Mouse (Mus musculus): ENCODE measurements around the gene Cog1. TPM values are rescaled to one million over a fixed set of nuclear protein-coding genes. Genes with fewer than 3 reads are reported as not detected.
A peak's percentile ranks its signal among the peaks of the same experiment; 100 is the strongest.
"Not testable (repeated sequence)": the region's sequence is repeated elsewhere in the genome, so short reads cannot be mapped to it uniquely, and the experiment has no call there.

The Cog1 gene
- polyA plus RNA-seq, 1 experiment from 2014 or later, result 18.6 TPM

DNA sequence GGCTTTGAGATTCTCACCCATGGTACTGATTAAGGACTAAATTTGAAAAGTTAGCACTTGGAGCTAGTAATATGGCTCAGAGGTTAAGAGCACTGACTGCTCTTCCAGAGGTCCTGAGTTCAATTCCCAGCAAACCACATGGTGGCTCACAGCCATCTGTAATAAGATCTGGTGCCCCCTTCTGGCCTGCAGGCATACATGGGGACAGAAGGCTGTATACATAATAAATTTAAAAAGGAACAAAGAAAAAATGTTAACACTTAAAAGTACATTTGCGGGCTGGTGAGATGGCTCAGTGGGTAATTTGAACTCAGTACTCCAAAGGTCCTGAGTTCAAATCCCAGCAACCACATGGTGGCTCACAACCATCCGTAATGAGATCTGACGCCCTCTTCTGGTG is 11.2 kb downstream of the Cog1 start:
- not testable (repeated sequence) for DNase-seq (ENCODE audit: low spot score); H3K9me3 ChIP-seq (ENCODE audit: low read length); ATAC-seq; H3K27ac ChIP-seq (ENCODE audit: low read length); H3K4me3 ChIP-seq (ENCODE audit: low read depth, low read length); H3K4me2 ChIP-seq (replicated peaks; ENCODE audit: low read depth, low read length); H3K27me3 ChIP-seq (replicated peaks; ENCODE audit: insufficient read depth, low read length); H3K4me1 ChIP-seq (ENCODE audit: insufficient read depth, low read depth, low read length); H3K9ac ChIP-seq (replicated peaks; ENCODE audit: low read depth)
- H3K36me3 ChIP-seq (ENCODE audit: insufficient read depth, low read length), result peaks cover 40% of the 10 kb centered on the region
- WGBS, result 92% methylated on average over 3 of the region's 3 CpGs
- 0 out of 2 replicates have a peak, but pooled peaks have one; percentile 31 for TF ChIP-seq CTCF (IDR thresholded peaks at IDR 0.05)

DNA sequence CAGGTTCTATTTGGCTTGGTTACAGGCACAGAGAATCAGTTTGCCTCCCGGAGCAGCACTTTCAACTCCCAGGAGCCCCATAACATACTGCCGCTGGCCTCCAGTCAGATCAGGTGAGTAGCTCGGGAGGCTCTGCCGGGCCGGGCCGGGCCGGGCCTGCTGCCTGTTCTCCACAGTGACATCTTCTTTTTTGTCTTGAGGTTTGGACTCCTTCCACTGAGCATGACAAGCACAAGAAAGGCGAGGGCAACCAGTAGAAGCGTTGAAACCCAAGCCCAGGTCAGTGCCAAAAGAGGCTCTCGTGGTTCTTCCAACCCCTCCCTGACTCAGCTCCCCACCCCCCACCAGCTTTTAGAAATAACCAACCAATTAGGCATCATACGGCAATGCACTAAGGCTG is 12.0 kb downstream of the Cog1 start:
- ATAC-seq (no peak), DNase-seq (ENCODE audit: low spot score) (no peak)
- Histone ChIP-seq H3K4me3 (ENCODE audit: low read depth, low read length) (no peak overlapping the region), H3K4me1 (ENCODE audit: insufficient read depth, low read depth, low read length) (no peaks in the 10 kb centered on the region), H3K27ac (ENCODE audit: low read length) (no peak overlapping the region), H3K9ac (replicated peaks; ENCODE audit: low read depth) (no peak overlapping the region), H3K36me3 (ENCODE audit: insufficient read depth, low read length) (peaks cover 34% of the 10 kb centered on the region), H3K27me3 (replicated peaks; ENCODE audit: insufficient read depth, low read length) (no peaks in the 10 kb centered on the region), H3K9me3 (ENCODE audit: low read length) (no peaks in the 10 kb centered on the region), H3K4me2 (replicated peaks; ENCODE audit: low read depth, low read length) (no peak overlapping the region)
- WGBS, result 91% methylated on average over 11 of the region's 11 CpGs
- TF ChIP-seq EP300 (IDR thresholded peaks at IDR 0.05) (no peak), CTCF (IDR thresholded peaks at IDR 0.05) (no peak)

DNA sequence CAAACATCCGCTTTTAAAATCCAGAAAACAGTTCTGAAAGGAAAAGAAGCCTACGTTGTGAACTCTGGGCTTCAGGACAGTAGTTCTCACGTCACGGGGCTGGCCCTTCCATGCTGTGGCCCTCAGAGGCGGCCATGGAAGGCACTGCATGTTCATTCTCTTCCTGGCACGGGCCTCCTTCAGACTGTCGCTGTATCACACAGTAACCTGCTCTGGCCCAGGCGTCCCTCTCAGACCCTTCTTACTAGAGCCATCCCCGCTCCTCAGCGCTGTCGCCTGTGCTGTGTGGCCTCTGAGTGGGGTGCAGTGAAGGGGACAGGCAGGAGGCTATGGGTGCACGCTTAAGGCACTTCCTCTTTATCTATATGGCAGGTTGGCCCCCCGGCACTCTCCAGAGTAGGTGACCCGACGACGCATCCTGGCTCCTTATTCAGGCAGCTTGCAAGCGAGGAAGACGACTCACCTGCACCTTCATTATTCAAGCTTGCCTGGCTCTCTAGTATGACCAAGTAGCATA is 12.9 kb downstream of the Cog1 start:
- Histone ChIP-seq H3K36me3 (ENCODE audit: insufficient read depth, low read length) (peaks cover 26% of the 10 kb centered on the region; the same call in 1 of the 2 replicates), H3K4me2 (replicated peaks; ENCODE audit: low read depth, low read length) (no peak overlapping the region), H3K9me3 (ENCODE audit: low read length) (no peaks in the 10 kb centered on the region), H3K4me3 (ENCODE audit: low read depth, low read length) (no peak overlapping the region), H3K27ac (ENCODE audit: low read length) (no peak overlapping the region), H3K9ac (replicated peaks; ENCODE audit: low read depth) (no peak overlapping the region), H3K4me1 (ENCODE audit: insufficient read depth, low read depth, low read length) (peaks cover 7% of the 10 kb centered on the region; the same call in 1 of the 2 replicates), H3K27me3 (replicated peaks; ENCODE audit: insufficient read depth, low read length) (no peaks in the 10 kb centered on the region)
- TF ChIP-seq CTCF (IDR thresholded peaks at IDR 0.05) (no peak), EP300 (IDR thresholded peaks at IDR 0.05) (no peak)
- 89% methylated on average over 18 of the region's 18 CpGs for WGBS
- DNase-seq (ENCODE audit: low spot score) (no peak), ATAC-seq (no peak)

- 58% methylated on average over 2 of the region's 2 CpGs for WGBS
Observed at GRCm38 (mm10) chr11:113664279-113664678, 15.3 kb downstream of the Cog1 start.

DNA sequence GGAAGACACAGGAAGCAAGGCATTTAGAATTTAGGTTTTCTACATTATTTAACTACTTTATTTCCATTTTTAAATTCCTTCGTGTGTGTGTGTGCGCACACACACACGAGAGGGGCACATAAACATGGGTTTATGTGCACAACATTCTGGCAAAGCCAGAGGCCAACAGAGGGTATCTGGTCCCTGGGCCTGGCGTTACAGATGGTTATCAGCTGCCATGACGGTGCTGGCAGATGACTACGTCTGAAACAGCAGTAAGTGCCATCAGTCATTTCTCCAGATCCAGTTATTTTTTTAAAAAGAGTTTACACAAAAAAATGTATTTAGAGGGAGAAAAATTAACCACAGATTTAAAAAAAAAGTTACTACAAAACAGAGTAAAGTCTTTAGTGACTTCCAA is 17.2 kb downstream of the Cog1 start:
- H3K4me3 ChIP-seq (ENCODE audit: low read depth, low read length), result no peak overlapping the region
- H3K27ac ChIP-seq (ENCODE audit: low read length), result peak overlapping the region; percentile 68; the same call in 1 of the 2 replicates
- H3K9ac ChIP-seq (replicated peaks; ENCODE audit: low read depth), result no peak overlapping the region
- peaks cover 7% of the 10 kb centered on the region; the same call in 1 of the 2 replicates for H3K4me1 ChIP-seq (ENCODE audit: insufficient read depth, low read depth, low read length)
- no peak overlapping the region for H3K4me2 ChIP-seq (replicated peaks; ENCODE audit: low read depth, low read length)
- DNase-seq (ENCODE audit: low spot score), result no peak
- no peak for TF ChIP-seq EP300 (IDR thresholded peaks at IDR 0.05)
- TF ChIP-seq CTCF (IDR thresholded peaks at IDR 0.05), result no peak
- H3K9me3 ChIP-seq (ENCODE audit: low read length), result no peaks in the 10 kb centered on the region
- no peaks in the 10 kb centered on the region for H3K27me3 ChIP-seq (replicated peaks; ENCODE audit: insufficient read depth, low read length)
- H3K36me3 ChIP-seq (ENCODE audit: insufficient read depth, low read length), result peaks cover 17% of the 10 kb centered on the region; the same call in 1 of the 2 replicates
- 56% methylated on average over 6 of the region's 6 CpGs for WGBS
- no peak for ATAC-seq

More at GRCm38 (mm10) chr11:113664279-113664678, 15.3 kb downstream of the Cog1 start:
- H3K4me1 ChIP-seq (ENCODE audit: insufficient read depth, low read depth, low read length), result peaks cover 7% of the 10 kb centered on the region; the same call in 1 of the 2 replicates
- H3K36me3 ChIP-seq (ENCODE audit: insufficient read depth, low read length), result peaks cover 17% of the 10 kb centered on the region; the same call in 1 of the 2 replicates
- DNase-seq (ENCODE audit: low spot score), result no peak
- no peaks in the 10 kb centered on the region for H3K9me3 ChIP-seq (ENCODE audit: low read length)
- TF ChIP-seq CTCF (IDR thresholded peaks at IDR 0.05) (no peak), EP300 (IDR thresholded peaks at IDR 0.05) (no peak)
- ATAC-seq, result no peak
- H3K4me2 ChIP-seq (replicated peaks; ENCODE audit: low read depth, low read length), result no peak overlapping the region
- H3K9ac ChIP-seq (replicated peaks; ENCODE audit: low read depth), result no peak overlapping the region
- H3K27me3 ChIP-seq (replicated peaks; ENCODE audit: insufficient read depth, low read length), result no peaks in the 10 kb centered on the region
- no peak overlapping the region for H3K4me3 ChIP-seq (ENCODE audit: low read depth, low read length)
- no peak overlapping the region for H3K27ac ChIP-seq (ENCODE audit: low read length)

DNA sequence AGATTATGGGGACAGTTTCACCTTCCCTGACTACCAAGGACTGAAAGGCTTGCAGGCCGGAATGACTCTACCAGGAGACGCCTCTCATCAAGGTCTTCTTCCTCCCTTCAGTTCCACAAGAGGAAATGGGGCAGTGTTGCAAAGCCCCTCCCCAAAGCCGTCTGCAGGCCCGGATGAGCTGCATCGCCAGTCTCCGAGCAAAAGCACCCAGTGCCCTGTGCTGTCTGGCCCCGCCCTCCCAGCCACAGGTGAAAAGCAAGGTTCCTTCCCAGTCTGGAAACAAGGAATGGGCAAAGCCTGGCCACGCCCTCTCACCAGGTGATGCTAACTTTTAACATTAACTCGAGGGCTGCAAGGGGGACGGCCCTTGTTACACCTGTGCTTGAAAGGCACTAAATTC is 17.7 kb downstream of the Cog1 start:
- no peaks in the 10 kb centered on the region for H3K27me3 ChIP-seq (replicated peaks; ENCODE audit: insufficient read depth, low read length)
- DNase-seq (ENCODE audit: low spot score), result peak; percentile 70
- H3K4me3 ChIP-seq (ENCODE audit: low read depth, low read length), result no peak overlapping the region

More for the DNA sequence above, 17.7 kb downstream of the Cog1 start:
- WGBS, result 32% methylated on average over 10 of the region's 10 CpGs
- Histone ChIP-seq H3K27ac (ENCODE audit: low read length) (peak overlapping the region; percentile 68), H3K9me3 (ENCODE audit: low read length) (no peaks in the 10 kb centered on the region), H3K4me2 (replicated peaks; ENCODE audit: low read depth, low read length) (no peak overlapping the region), H3K9ac (replicated peaks; ENCODE audit: low read depth) (no peak overlapping the region), H3K4me1 (ENCODE audit: insufficient read depth, low read depth, low read length) (peaks cover 7% of the 10 kb centered on the region; the same call in 1 of the 2 replicates), H3K36me3 (ENCODE audit: insufficient read depth, low read length) (peaks cover 12% of the 10 kb centered on the region; the same call in 1 of the 2 replicates)
- ATAC-seq, result peak; percentile 78
- TF ChIP-seq CTCF (IDR thresholded peaks at IDR 0.05), result no peak
- no peak for TF ChIP-seq EP300 (IDR thresholded peaks at IDR 0.05)
